Mouse (Mus musculus): Measurements from ENCODE around the gene Sgsh.

DNA sequence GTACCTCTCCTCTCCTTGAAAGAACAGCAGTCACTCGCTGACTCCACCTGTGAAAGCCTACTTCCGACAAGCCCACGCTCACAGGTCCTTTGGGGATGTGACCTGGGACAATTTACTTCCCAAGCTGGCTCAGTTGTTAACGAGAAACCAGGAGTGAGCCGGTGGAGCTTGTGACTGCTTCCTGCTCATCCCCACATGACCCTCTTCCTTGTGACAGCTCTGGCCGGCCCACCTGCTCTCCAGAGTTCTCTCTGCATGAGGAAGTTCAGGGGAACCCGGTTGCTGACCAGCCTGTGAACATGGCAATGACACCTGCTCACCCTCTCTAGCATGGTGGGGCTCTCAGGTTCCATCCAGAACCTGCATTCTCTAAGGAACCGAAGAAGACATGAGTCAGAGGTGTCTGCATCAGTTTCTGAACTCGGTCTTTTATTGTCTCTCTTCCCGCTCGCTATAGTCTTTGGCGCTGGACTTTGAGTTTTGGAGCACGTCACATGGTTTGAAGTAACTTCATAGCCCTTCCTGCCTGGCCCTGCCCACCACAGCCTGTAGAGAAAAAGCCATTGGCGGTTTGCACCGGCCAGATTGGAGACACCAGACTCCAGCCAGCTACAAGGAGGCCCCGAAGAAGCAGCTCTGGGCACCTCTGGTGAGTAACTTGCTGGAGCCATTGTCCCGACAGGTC is 40.9 kb downstream of the Sgsh start:
- TF ChIP-seq CTCF (IDR thresholded peaks at IDR 0.05; ENCODE audit: borderline replicate concordance, insufficient read depth, low read length) (no peak), POLR2A (IDR thresholded peaks at IDR 0.05; ENCODE audit: low read depth, low read length) (no peak)
